Mouse (Mus musculus) kidney, adult 2 months (tissue): ENCODE data around the gene Tradd. TPM values are rescaled to one million over a fixed set of nuclear protein-coding genes. Genes with fewer than 3 reads are reported as not detected.

Experiments
- DNase-seq: peaks from one replicate; pipeline ENCODE4 v3.0.0; 2021
- H3K27ac ChIP-seq: fragments of 200-500 bp; 2 replicates; pipeline ENCODE4 v1.5.1; 2012; ENCODE audit warnings: low read depth, low read length, control low read depth, inconsistent platforms; ENCODE audit not compliant: insufficient read depth
- H3K27me3 ChIP-seq: fragments of 200-500 bp; replicated peaks from 2 replicates; pipeline ENCODE4 v1.6.1; 2012; ENCODE audit warnings: mild to moderate bottlenecking, moderate library complexity, low read length, inconsistent platforms; ENCODE audit not compliant: control insufficient read depth, insufficient read depth
- H3K36me3 ChIP-seq: fragments of 200-500 bp; 2 replicates; pipeline ENCODE4 v1.6.1; 2012; ENCODE audit warnings: mild to moderate bottlenecking, moderate library complexity, low read length, inconsistent platforms; ENCODE audit not compliant: control insufficient read depth, insufficient read depth
- H3K4me1 ChIP-seq: fragments of 200-500 bp; 2 replicates; pipeline ENCODE4 v1.6.1; 2011; ENCODE audit warnings: low read length; ENCODE audit not compliant: control insufficient read depth, insufficient read depth
- H3K4me3 ChIP-seq: fragments of 200-500 bp; 2 replicates; pipeline ENCODE4 v1.5.1; 2011; ENCODE audit warnings: mild to moderate bottlenecking, low read depth, low read length, control low read depth; ENCODE audit not compliant: insufficient read depth
- CTCF ChIP-seq: fragments of 200-500 bp; conservative IDR thresholded peaks from 2 replicates; pipeline ENCODE4 v1.5.1; 2011; ENCODE audit warnings: low read depth, mild to moderate bottlenecking, control low read depth, low read length, moderate library complexity, mixed read lengths; ENCODE audit not compliant: insufficient read depth, insufficient read length
- POLR2A ChIP-seq: fragments of 200-500 bp; IDR thresholded peaks from one replicate; pipeline ENCODE4 v1.6.1; 2011; ENCODE audit warnings: low read depth, low read length, control low read depth
- WGBS: fragments of 180-500 bp; shearing (Covaris S2); methylation state at CpG from one replicate; pipeline ENCODE4 v1.1.7; 2018; 5-methylcytosine and 5-hydroxymethylcytosine counted together
- polyA plus RNA-seq: library from polyadenylated mRNA; depleted of rRNA; stranded (reverse); fragments of >200 nt; gene quantifications from 2 replicates; pipeline ENCODE4 v1.2.3, GENCODE M21; 2012

Gene Tradd
- polyA plus RNA-seq, 1 experiment: 13.5 TPM

GRCm38 (mm10) chr8:105259721-105260320 is 4.6 kb downstream of the Tradd start:
- peak; percentile 69 for DNase-seq
- no peak overlapping the region for H3K27ac ChIP-seq
- 8% methylated on average over 30 of the region's 30 CpGs for WGBS

DNA sequence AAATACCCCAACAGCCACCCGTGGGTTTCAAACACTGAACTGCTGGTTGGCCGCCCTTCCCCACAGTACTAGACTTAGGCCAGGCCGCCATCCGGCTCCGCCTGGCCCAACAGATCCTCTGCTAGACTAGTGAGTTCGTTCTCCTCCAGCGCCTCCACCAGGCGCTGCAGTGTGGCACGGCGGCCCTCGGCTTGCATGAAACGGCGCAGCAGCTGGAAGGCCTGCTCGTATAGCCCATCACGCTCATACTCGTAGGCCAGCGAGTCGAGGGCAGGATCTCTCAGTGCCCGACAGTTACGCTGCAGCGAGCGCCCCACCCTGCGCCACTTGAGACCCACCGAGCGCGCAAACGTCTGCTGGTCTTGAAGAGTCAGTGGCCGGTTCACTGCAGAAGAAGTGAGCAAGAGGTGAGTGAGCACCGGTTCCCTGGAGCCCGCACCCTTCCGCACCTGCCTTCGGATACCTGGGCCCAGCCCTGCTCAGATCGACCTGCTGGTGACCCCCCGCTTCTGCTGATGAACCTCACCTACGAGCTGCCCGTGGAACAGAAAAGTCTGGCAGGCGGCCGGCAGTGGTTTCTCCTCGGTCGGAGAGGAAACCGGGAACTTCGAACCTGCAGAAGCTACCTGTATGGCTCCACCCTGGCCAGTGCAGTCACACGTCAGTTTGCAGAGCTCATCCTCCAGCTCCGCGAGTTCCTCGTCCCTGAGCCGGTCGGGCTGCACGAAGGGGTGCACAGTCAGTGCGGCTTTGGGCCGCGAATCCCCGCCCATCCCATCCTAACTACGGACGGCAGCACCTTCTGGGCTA is 5.3 kb downstream of the Tradd start:
- H3K27me3 ChIP-seq: no peaks in the 10 kb centered on the region
- TF ChIP-seq POLR2A: no peak
- TF ChIP-seq CTCF: no peak
- no peak for DNase-seq

More at GRCm38 (mm10) chr8:105259721-105260320, 4.6 kb downstream of the Tradd start:
- peaks cover 3% of the 10 kb centered on the region; the same call in 1 of the 2 replicates for H3K4me1 ChIP-seq
- H3K36me3 ChIP-seq: no peaks in the 10 kb centered on the region
- H3K27me3 ChIP-seq: no peaks in the 10 kb centered on the region
- peak overlapping the region; percentile 34; the same call in 1 of the 2 replicates for H3K4me3 ChIP-seq
- peak; percentile 88 for TF ChIP-seq CTCF
- no peak for TF ChIP-seq POLR2A

GRCm38 (mm10) chr8:105257318-105258114 is 6.9 kb downstream of the Tradd start:
- no peak for DNase-seq
- Histone ChIP-seq H3K4me1 (peaks cover 3% of the 10 kb centered on the region; the same call in 1 of the 2 replicates), H3K36me3 (no peaks in the 10 kb centered on the region), H3K27me3 (no peaks in the 10 kb centered on the region), H3K27ac (no peak overlapping the region), H3K4me3 (no peak overlapping the region)
- TF ChIP-seq POLR2A: no peak
- no peak for TF ChIP-seq CTCF
- 88% methylated on average over 7 of the region's 7 CpGs for WGBS

More for the DNA sequence above, 5.3 kb downstream of the Tradd start:
- H3K36me3 ChIP-seq: no peaks in the 10 kb centered on the region
- peaks cover 3% of the 10 kb centered on the region; the same call in 1 of the 2 replicates for H3K4me1 ChIP-seq
- H3K4me3 ChIP-seq: peak overlapping the region; percentile 34; the same call in 1 of the 2 replicates
- H3K27ac ChIP-seq: no peak overlapping the region
- whole genome bisulfite sequencing: 36% methylated on average over 55 of the region's 55 CpGs

DNA sequence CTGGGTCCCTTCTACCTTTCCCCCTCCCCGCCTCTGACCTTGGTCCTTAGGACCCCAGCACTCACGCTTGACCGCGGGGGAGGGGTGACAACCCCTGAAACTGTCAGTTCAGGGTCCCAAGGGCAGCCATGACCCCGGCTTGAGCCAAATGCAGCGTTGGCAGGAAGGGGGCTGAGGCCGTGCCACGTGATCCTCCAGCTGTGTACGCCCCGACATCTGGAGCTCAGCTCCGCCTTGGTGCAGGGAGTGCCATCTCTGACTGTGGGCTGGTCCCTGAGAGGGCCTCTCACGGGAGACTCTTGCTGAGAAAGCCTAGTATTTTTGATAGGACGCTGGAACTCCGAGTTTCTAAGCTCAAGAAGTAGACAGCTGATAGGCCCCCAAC is 9.5 kb downstream of the Tradd start, which contains the start of gene B3gnt9:
B3gnt9 (minus strand) TSS at position 188 of the 385 bp plus-strand sequence.
- DNase-seq: peak; percentile 47
- TF ChIP-seq POLR2A: no peak
- Histone ChIP-seq H3K27me3 (no peaks in the 10 kb centered on the region), H3K4me3 (peak within 1 kb of the TSS; percentile 62), H3K27ac (no peak within 1 kb of the TSS), H3K36me3 (no peaks in the 10 kb centered on the region), H3K4me1 (peaks cover 3% of the 10 kb centered on the region; the same call in 1 of the 2 replicates)
- WGBS: 11% methylated on average over 14 of the region's 14 CpGs

GRCm38 (mm10) chr8:105254152-105254965 is 10.1 kb downstream of the Tradd start:
- TF ChIP-seq CTCF (peak; percentile 70), POLR2A (no peak)
- no peaks in the 10 kb centered on the region for H3K27me3 ChIP-seq
- peak; percentile 90 for DNase-seq
- WGBS: under 1% methylated on average over 74 of the region's 74 CpGs
- no peak overlapping the region for H3K27ac ChIP-seq
- peak overlapping the region; percentile 62 for H3K4me3 ChIP-seq
- H3K36me3 ChIP-seq: no peaks in the 10 kb centered on the region
- H3K4me1 ChIP-seq: peaks cover under 1% of the 10 kb centered on the region; the same call in 1 of the 2 replicates

DNA sequence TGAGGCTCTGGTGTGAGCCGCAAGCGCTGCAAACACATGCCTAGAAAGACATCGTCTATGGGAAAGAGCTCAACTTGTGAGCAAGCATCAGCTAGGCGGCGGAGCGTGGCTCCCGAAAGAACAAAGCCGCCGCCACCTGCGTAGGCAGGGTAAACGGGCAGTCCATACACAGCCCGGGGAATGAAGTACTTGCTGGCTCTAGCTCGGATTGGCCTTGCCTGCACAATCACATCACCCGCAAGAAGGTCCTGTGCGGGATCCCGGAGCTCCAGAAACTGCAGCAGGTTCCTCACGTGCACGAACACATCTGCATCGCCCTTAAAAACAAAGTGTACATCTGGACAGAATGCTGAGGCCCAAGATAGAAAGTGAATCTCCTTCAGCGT is 10.7 kb downstream of the Tradd start:
- Histone ChIP-seq H3K27me3 (no peaks in the 10 kb centered on the region), H3K27ac (no peak overlapping the region), H3K4me3 (no peak overlapping the region), H3K36me3 (no peaks in the 10 kb centered on the region), H3K4me1 (no peaks in the 10 kb centered on the region)
- TF ChIP-seq CTCF: no peak
- no peak for TF ChIP-seq POLR2A
- 46% methylated on average over 20 of the region's 20 CpGs for WGBS
- no peak for DNase-seq
